Mouse (Mus musculus) forebrain, embryonic 11.5 days (tissue): ENCODE measurements around the gene Acrv1. TPM values are rescaled to one million over a fixed set of nuclear protein-coding genes. Genes with fewer than 3 reads are reported as not detected.
"Not testable (repeated sequence)": the region's sequence is repeated elsewhere in the genome, so short reads cannot be mapped to it uniquely, and the experiment has no call there.

Experiments used
- ATAC-seq: fragments of 200-750 bp; cut with Nextera tagmentation; replicated peaks from 2 replicates; pipeline ENCODE4 v1.8.0; 2017; ENCODE audit warnings: moderate TSS enrichment; ENCODE audit not compliant: low FRiP score
- DNase-seq: peaks from one replicate; pipeline ENCODE4 v3.0.0-alpha.2; 2017; ENCODE audit warnings: low spot score
- H3K27ac ChIP-seq: fragments of 300-500 bp; sonication (generic); 2 replicates; pipeline ENCODE4 v1.5.1; 2014; ENCODE audit warnings: low read depth, low read length
- H3K27me3 ChIP-seq: fragments of 300-500 bp; sonication (generic); 2 replicates; pipeline ENCODE4 v1.6.1; 2014; ENCODE audit warnings: mild to moderate bottlenecking, low read length, mixed read lengths; ENCODE audit not compliant: control insufficient read depth, insufficient read depth
- H3K36me3 ChIP-seq: fragments of 300-500 bp; sonication (generic); 2 replicates; pipeline ENCODE4 v1.6.1; 2014; ENCODE audit warnings: mild to moderate bottlenecking, low read length, moderate library complexity, mixed read lengths; ENCODE audit not compliant: control insufficient read depth, insufficient read depth
- H3K4me1 ChIP-seq: fragments of 300-500 bp; sonication (generic); replicated peaks from 2 replicates; pipeline ENCODE4 v1.6.1; 2014; ENCODE audit warnings: low read length, mixed read lengths; ENCODE audit not compliant: control insufficient read depth, insufficient read depth
- H3K4me2 ChIP-seq: fragments of 300-500 bp; sonication (generic); 2 replicates; pipeline ENCODE4 v1.6.1; 2014; ENCODE audit warnings: low read depth, mild to moderate bottlenecking, low read length, moderate library complexity, mixed read lengths; ENCODE audit not compliant: severe bottlenecking
- H3K4me3 ChIP-seq: fragments of 300-500 bp; sonication (generic); 2 replicates; pipeline ENCODE4 v1.5.1; 2014; ENCODE audit warnings: low read depth, low read length
- H3K9ac ChIP-seq: fragments of 300-500 bp; sonication (generic); 2 replicates; pipeline ENCODE4 v1.6.1; 2014; ENCODE audit warnings: low read length
- H3K9me3 ChIP-seq: fragments of 300-500 bp; sonication (generic); 2 replicates; pipeline ENCODE4 v1.6.1; 2016; ENCODE audit warnings: low read length, mixed read lengths; ENCODE audit not compliant: control insufficient read depth
- WGBS: fragments of 180-500 bp; shearing (Covaris S2); extraction: QIAGEN DNeasy Blood & Tissue Kit; methylation state at CpG from one replicate; pipeline ENCODE4 v1.1.7; 2014; 5-methylcytosine and 5-hydroxymethylcytosine counted together
- polyA plus RNA-seq: library from polyadenylated mRNA; unstranded; fragments of >200 nt; fragmentation: Nextera tagmentation; extraction: Ambion mirVana; gene quantifications from 2 replicates; pipeline ENCODE4 v1.2.1, GENCODE M21; 2014

Acrv1 gene
- polyA plus RNA-seq, result not detected in 2 replicates

DNA sequence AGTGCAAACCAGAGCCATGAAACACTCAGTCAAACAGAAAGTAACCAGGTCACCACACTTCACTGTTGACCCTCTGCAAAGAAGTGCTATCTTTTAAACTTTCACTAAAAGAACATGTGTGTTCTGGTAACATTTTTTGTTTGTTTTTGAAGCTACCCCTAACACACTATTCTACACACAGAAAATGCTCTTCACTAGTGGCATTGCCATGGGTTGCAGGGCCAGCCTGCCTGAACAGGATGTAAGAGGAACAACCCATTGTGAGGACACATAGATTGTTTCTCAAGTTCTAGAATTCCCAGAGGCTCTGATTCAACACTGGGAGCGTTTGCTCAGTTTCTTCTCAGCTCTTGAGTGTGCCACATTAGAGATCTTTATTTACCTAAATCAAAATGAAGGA lies at the start of gene Acrv1:
TSS of gene Acrv1 (plus strand) at position 301 of the 400 bp plus-strand sequence.
- no peak for ATAC-seq
- no peak within 1 kb of the TSS for H3K27ac ChIP-seq
- 61% methylated on average over 1 of the region's 1 CpGs for WGBS

GRCm38 (mm10) chr9:36643276-36643675 lies 49.7 kb upstream of the Acrv1 start, which contains the start of gene A630095E13Rik:
TSS of gene A630095E13Rik (minus strand) at chr9:36643376.
- H3K36me3 ChIP-seq, H3K4me3 ChIP-seq, H3K27ac ChIP-seq, ATAC-seq, H3K4me1 ChIP-seq, H3K9me3 ChIP-seq, H3K27me3 ChIP-seq, DNase-seq, H3K4me2 ChIP-seq, H3K9ac ChIP-seq: not testable (repeated sequence)
- 73% methylated on average over 3 of the region's 3 CpGs for WGBS

More for the DNA sequence above, at the start of gene Acrv1:
- Histone ChIP-seq H3K36me3 (no peaks in the 10 kb centered on the region), H3K9ac (no peak within 1 kb of the TSS), H3K4me3 (no peak within 1 kb of the TSS), H3K4me2 (no peak within 1 kb of the TSS), H3K27me3 (no peaks in the 10 kb centered on the region), H3K9me3 (no peaks in the 10 kb centered on the region), H3K4me1 (no peaks in the 10 kb centered on the region)
- no peak for DNase-seq

DNA sequence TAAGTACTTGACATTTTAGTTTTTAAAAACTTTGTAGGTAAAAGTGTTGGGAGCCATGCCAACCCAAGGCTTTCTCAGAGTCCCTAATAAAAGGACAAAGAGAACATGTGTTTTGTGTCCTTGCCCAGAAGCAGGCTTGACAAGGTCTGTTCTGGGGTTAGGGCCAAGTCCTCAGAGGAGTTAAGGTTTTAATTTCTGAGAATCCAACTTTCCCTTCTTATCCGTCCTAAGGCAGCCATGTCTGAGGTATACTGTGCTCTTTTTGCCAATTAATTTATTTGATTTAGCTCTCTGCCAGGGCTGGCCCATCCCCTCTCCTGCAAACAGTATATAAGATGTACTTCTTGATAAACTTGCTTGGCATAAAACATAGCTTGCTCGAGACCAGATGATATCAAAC lies 11.6 kb upstream of the Acrv1 start:
- ATAC-seq (no peak), DNase-seq (no peak)
- Histone ChIP-seq H3K9ac (no peak overlapping the region), H3K4me3 (no peak overlapping the region), H3K4me2 (no peak overlapping the region), H3K36me3 (no peaks in the 10 kb centered on the region), H3K9me3 (no peaks in the 10 kb centered on the region), H3K27ac (no peak overlapping the region), H3K4me1 (no peaks in the 10 kb centered on the region), H3K27me3 (no peaks in the 10 kb centered on the region)
- 86% methylated on average over 2 of the region's 2 CpGs for WGBS

DNA sequence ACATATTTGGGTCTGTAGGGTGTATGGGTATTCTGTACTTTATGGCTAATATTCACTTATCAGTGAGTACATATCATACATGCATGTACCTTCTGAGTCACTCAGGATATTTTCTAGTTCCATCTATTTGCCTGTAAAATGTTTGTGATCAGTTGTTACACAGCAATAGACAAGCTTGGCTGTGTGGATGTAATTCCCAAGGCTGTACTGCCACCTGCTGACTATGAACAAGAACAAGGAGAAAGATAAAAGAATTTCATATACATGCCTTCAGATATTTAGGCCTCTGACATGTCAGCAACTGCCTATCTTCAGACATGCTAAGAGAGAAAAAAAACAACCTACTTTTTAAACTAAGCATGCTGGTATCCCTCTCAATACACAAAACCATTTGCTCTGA lies 5.7 kb upstream of the Acrv1 start:
- no peak overlapping the region for H3K27ac ChIP-seq
- no peak overlapping the region for H3K9ac ChIP-seq
- H3K4me2 ChIP-seq, result no peak overlapping the region
- no peaks in the 10 kb centered on the region for H3K27me3 ChIP-seq
- no peak overlapping the region for H3K4me3 ChIP-seq
- DNase-seq (no peak), ATAC-seq (no peak)
- H3K36me3 ChIP-seq, result no peaks in the 10 kb centered on the region
- no peaks in the 10 kb centered on the region for H3K4me1 ChIP-seq
- H3K9me3 ChIP-seq, result no peaks in the 10 kb centered on the region

- DNase-seq, result no peak
- no peak overlapping the region for H3K27ac ChIP-seq
Measured at GRCm38 (mm10) chr9:36694276-36694675, 1.3 kb downstream of the Acrv1 start.

GRCm38 (mm10) chr9:36705923-36706322 lies 12.9 kb downstream of the Acrv1 start:
- DNase-seq (no peak), ATAC-seq (no peak)
- Histone ChIP-seq H3K27ac (no peak overlapping the region), H3K36me3 (no peaks in the 10 kb centered on the region; the same call in 1 of the 2 replicates), H3K4me3 (no peak overlapping the region), H3K27me3 (no peaks in the 10 kb centered on the region), H3K9me3 (no peaks in the 10 kb centered on the region), H3K9ac (no peak overlapping the region), H3K4me1 (no peaks in the 10 kb centered on the region), H3K4me2 (no peak overlapping the region)
- WGBS, result 99% methylated on average over 3 of the region's 3 CpGs

More at GRCm38 (mm10) chr9:36694276-36694675, 1.3 kb downstream of the Acrv1 start:
- Histone ChIP-seq H3K9ac (no peak overlapping the region), H3K27me3 (no peaks in the 10 kb centered on the region), H3K36me3 (no peaks in the 10 kb centered on the region), H3K4me2 (no peak overlapping the region), H3K4me1 (no peaks in the 10 kb centered on the region), H3K9me3 (no peaks in the 10 kb centered on the region), H3K4me3 (no peak overlapping the region)
- 92% methylated on average over 10 of the region's 10 CpGs for WGBS
- no peak for ATAC-seq

GRCm38 (mm10) chr9:36707304-36707703 lies 14.3 kb downstream of the Acrv1 start:
- Histone ChIP-seq H3K36me3 (no peaks in the 10 kb centered on the region; the same call in 1 of the 2 replicates), H3K27me3 (no peaks in the 10 kb centered on the region), H3K9ac (no peak overlapping the region), H3K4me1 (no peaks in the 10 kb centered on the region), H3K4me3 (no peak overlapping the region), H3K27ac (no peak overlapping the region), H3K4me2 (no peak overlapping the region), H3K9me3 (no peaks in the 10 kb centered on the region)
- no peak for DNase-seq
- 94% methylated on average over 6 of the region's 6 CpGs for WGBS
- ATAC-seq, result no peak

GRCm38 (mm10) chr9:36716624-36717023 lies 23.6 kb downstream of the Acrv1 start:
- 83% methylated on average over 3 of the region's 3 CpGs for WGBS
- Histone ChIP-seq H3K4me1 (no peaks in the 10 kb centered on the region), H3K4me3 (no peak overlapping the region), H3K4me2 (no peak overlapping the region), H3K27ac (no peak overlapping the region), H3K36me3 (peaks cover 2% of the 10 kb centered on the region; the same call in 1 of the 2 replicates), H3K9me3 (no peaks in the 10 kb centered on the region), H3K9ac (no peak overlapping the region), H3K27me3 (no peaks in the 10 kb centered on the region)
- ATAC-seq, result no peak
- no peak for DNase-seq
